Mouse (Mus musculus) lung, postnatal 10 days (tissue): ENCODE measurements around the gene Snx6.

Experiments used
- DNase-seq: peaks from one replicate; pipeline ENCODE4 v3.0.0; 2021

Snx6 gene

GRCm38 (mm10) chr12:54697791-54698250 is 97.7 kb downstream of the Snx6 start:
- no peak for DNase-seq

DNA sequence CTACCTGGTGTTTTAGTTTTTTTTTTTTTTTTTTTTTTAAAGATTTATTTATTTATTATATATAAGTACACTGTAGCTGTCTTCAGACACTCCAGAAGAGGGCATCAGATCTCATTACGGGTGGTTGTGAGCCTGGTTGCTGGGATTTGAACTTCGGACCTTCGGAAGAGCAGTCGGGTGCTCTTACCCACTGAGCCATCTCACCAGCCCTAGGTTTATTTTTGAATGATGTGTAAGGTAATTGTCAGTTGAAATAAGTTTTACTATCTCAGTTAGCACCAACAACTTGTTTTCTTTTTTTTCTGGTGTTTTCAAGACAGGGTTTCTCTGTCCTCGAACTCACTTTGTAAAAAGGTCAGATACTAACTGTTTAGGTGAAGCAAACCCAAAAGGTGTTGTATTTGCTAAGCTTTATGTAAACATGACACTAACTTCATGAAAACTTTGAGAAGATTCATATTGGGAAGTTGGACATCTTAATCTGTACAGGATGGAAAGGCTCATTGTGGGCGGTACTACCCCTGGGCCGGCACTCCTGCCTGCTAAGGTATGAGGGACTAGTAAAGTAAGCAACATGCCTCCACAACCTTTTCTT is 98.4 kb downstream of the Snx6 start:
- DNase-seq: peak; percentile 36
